Mouse (Mus musculus): ENCODE results near the gene Chat.

- no peak for TF ChIP-seq CTCF (conservative IDR thresholded peaks at IDR 0.05; ENCODE audit: low read length)
- TF ChIP-seq POU5F1 (IDR thresholded peaks at IDR 0.05; ENCODE audit: borderline replicate concordance, low read length), result no peak
These were observed 35.5 kb upstream of the Chat start for GRCm38 (mm10) chr14:32501303-32501702.

All from E14TG2a.4 (cell line).